Mouse (Mus musculus) ES-E14 (cell line): ENCODE data around the gene Selenbp2.
"Not testable (repeated sequence)": the region's sequence is repeated elsewhere in the genome, so short reads cannot be mapped to it uniquely, and the experiment has no call there.

ENCODE experiments used
- HCFC1 ChIP-seq: IDR thresholded peaks from 2 replicates; pipeline ENCODE4 v1.6.1; 2012; ENCODE audit warnings: low read length, inconsistent platforms, borderline replicate concordance; ENCODE audit not compliant: insufficient read depth
- MAFK ChIP-seq: IDR thresholded peaks from 2 replicates; pipeline ENCODE4 v1.6.1; 2014; ENCODE audit warnings: mild to moderate bottlenecking, low read depth, low read length, inconsistent platforms; ENCODE audit not compliant: insufficient read depth

DNA sequence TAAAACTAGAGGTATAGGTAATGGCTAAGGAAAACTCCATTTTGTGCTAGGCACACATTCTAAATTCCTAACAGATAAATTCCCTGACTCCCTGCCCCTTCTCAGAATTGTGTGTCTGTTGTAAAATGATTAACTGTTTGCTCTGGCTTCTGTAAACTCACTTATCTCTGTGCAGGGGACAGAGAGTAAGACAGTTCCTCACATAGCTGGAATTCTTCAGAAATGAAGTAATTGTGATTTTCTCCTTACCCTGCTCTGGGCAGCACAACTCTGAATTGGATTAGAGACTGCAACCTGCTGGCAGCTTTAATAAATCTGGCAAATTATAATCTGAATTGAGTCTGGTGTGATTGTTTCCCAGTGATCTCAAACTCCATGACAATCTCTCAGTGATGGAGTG lies 17.2 kb downstream of the Selenbp2 start:
- not testable (repeated sequence) for TF ChIP-seq MAFK, HCFC1
